Mouse (Mus musculus): ENCODE results near the gene Aunip. TPM values are rescaled to one million over a fixed set of nuclear protein-coding genes. Genes with fewer than 3 reads are reported as not detected.

Gene Aunip
- polyA plus RNA-seq (2012; ENCODE audit: low replicate concordance): 1.5 and 2.5 TPM in 2 replicates

DNA sequence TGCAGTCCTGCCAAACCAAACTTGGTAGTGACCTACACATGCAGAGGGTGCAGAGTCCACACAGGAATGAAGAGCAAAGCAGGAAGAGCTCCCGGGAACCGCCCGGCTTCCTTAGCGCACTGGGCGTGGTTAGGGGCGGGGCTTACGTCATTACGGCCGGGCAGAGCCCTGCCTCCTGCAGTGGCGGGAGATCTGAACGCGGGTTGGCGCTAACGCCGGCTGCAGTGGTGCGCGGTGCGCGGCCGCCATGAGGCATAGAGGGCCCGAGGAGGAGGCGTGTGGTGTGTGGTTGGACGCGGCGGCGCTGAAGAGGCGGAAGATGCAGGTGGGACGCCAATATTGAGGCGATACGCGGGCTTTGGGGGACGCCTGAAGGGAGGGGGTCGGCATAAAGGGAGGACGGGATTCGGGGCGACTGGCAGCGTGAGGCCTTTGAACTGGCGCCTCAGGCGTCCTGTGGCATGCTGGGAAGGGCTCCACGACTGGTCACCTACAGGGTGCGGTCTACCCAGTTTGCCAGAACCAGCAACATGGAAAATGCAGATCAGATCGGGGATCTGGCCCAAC is at the start of gene Aunip:
Gene Aunip, plus strand, starts transcription at position 155 of the 567 bp plus-strand sequence.

DNA sequence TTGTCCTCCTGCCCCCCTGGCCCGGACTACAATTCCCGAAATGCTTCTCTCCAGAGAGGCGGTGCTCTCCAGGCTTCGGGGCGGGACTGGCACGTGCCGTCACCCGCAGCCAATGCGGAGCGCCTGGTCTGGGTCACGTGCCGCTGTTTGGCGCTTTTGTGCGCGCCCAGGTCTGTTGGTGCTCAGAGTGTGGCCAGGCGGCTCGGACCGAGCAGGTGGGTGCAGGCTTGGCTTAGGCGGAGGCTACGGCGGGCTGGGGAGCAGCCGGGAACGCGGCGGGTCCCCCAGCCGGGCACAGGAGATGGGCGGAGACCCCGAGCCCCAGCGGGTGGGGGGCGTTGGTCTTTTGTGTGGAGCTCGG is 42.6 kb upstream of the Aunip start, which contains the start of gene Stmn1:
Gene Stmn1, plus strand, starts transcription at position 106 of the 361 bp plus-strand sequence.

DNA sequence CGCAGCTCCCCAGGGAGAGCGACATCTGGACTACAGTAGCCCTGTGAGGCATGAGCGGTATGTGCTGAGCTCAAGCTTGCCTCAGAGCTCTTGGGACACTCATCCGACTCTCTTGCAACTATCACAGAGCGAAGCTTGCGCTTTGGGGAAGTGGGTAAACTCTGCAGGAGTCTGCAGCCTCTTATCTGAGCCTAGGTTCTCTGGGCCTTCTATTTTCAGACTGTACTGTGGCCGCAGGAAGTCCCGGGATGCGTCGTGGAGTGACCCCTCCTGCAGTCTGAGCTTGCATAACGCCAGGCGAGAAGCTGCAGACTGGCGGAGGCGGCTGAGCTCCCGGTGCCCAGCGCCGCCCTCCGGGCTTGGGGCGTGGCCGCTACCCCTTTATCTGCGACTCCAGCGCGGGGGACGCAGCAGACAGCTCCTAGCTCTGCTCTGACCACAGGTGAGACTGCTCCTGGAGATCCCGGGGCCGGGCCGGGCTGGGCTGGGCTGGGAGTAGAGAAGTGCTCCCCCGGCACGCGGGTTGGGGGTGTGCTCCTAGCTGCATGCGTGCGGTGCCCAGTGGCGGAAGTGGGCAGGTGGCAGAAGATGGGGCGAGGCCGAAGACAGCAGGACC is 14.1 kb upstream of the Aunip start, which contains the start of gene Paqr7:
Gene Paqr7, plus strand, starts transcription at position 103 of the 616 bp plus-strand sequence.

DNA sequence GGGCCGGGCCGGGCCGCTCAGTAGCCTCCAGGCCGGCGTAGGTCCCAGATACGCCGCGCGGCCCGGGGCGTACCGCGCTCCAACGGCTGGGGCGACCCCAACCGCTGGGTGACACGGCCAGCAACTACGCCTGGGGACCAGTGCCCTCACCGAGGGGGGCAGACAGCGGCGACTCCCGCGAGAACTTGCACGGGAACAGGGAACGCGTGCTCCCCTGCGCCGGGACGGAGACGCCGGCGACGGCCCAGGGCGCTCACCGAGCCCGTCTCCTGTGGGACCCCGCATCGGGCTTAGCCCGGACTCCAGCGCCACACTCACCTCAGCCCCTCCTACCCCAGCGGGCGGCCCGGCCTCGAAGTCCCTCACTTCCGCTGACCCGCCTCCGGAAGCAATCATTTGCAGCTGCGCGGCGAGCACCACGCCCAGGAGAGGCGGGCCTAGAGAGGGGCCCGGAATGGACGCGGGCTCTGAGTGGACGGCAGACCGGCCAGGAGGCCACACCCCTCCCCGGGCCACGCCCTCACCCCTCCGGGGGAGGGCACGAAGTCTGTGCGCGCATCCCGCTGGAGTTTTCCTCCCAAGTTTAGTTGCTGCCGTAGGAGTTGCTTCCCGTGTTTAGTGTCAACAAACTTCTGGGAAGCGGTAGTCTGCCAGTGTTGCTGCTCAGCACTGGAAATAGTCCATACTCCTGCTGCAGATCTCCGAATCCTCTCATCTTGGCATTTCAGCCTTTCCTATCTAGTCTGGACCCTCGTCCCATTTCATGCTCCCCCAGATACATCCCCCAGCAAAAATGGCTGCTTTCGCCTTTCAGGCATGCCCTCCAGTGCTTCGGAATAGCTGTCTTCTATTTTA is 24.4 kb downstream of the Aunip start, which contains the start of gene Mtfr1l:
Gene Mtfr1l, minus strand, starts transcription at position 456 of the 855 bp plus-strand sequence.

DNA sequence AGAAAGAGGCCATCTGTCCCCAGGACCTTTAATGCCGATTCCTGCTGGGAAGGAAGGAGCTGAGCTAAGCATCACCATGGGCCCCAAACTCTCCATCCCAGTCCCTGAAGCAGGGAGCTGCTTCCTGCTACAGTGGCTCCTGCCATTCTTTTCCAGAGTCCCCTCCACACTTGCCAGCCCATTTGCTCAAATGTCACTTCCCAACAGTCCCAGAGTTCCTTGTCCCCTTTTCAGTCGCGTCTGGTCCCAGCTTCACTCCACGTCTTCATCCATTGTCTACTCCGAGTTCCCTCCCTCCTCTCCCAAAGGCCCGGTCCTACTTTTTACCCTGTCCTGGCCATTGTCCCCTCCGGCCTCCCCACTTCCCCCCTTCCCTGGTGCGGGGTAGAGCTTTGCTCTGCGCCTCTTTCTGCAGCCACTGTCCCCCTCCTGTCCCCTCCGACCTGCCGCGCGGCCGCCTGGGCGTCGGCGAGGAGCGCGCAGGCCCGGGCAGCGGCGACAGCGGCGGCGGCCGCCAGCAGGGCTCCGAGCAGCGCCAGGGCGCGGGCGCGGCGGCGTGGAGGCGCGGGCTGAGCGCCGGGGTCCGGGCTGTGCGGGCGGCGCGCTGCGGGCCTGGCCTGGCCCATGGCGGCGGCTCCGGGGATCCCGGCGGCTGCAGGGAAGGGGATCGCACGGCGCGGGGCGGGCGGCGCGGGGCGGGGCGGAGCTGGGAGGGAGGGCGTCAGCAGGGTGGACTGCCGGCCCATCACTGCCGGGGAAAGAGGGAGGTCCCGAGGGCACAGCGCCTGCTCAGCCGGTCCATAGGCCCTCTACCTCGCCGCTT is 40.9 kb downstream of the Aunip start, which contains the start of gene Selenon:
Gene Selenon, minus strand, starts transcription at position 673 of the 823 bp plus-strand sequence.

Other genes with a start within 250 kb of the Aunip start
- 2.9 and 4.8 TPM in 2 replicates for gene Pdik1l, start 223.1 kb upstream of the Aunip start, polyA plus RNA-seq (2012; ENCODE audit: low replicate concordance)
- gene Trim63, start 195.9 kb upstream of the Aunip start, polyA plus RNA-seq (2012; ENCODE audit: low replicate concordance): 0.09 TPM in 1 of 2 replicates, not detected in the other
- gene Slc30a2, start 167.8 kb upstream of the Aunip start, polyA plus RNA-seq (2012; ENCODE audit: low replicate concordance): 0.28 TPM in 1 of 2 replicates, not detected in the other
- gene Extl1, start 127.1 kb upstream of the Aunip start, polyA plus RNA-seq (2012; ENCODE audit: low replicate concordance): 0.19 and 0.41 TPM in 2 replicates
- 1.8 and 17.5 TPM in 2 replicates for gene Pafah2, start 114.7 kb upstream of the Aunip start, polyA plus RNA-seq (2012; ENCODE audit: low replicate concordance)
- gene Stmn1, start 42.7 kb upstream of the Aunip start, polyA plus RNA-seq (2012; ENCODE audit: low replicate concordance): 42.8 and 82.8 TPM in 2 replicates
- 1.8 and 4.0 TPM in 2 replicates for gene Paqr7, start 14.3 kb upstream of the Aunip start, polyA plus RNA-seq (2012; ENCODE audit: low replicate concordance)
- gene Mtfr1l, start 24.4 kb downstream of the Aunip start, polyA plus RNA-seq (2012; ENCODE audit: low replicate concordance): 33.0 and 75.0 TPM in 2 replicates
- gene Selenon, start 41.2 kb downstream of the Aunip start, polyA plus RNA-seq (2012; ENCODE audit: low replicate concordance): 5.1 and 6.2 TPM in 2 replicates
- 8.8 and 17.7 TPM in 2 replicates for gene Man1c1, start 193.3 kb downstream of the Aunip start, polyA plus RNA-seq (2012; ENCODE audit: low replicate concordance)

Measured in leukemia stem cell, adult 10-12 weeks (primary cell).